Mouse (Mus musculus): Measurements from ENCODE around the gene Nat8f6.
"Not testable (repeated sequence)": the region's sequence is repeated elsewhere in the genome, so short reads cannot be mapped to it uniquely, and the experiment has no call there.

- TF ChIP-seq CTCF (conservative IDR thresholded peaks at IDR 0.05; ENCODE audit: low read length); POU5F1 (IDR thresholded peaks at IDR 0.05; ENCODE audit: borderline replicate concordance, low read length): not testable (repeated sequence)
Measured at GRCm38 (mm10) chr6:85835104-85835503, 14.3 kb upstream of the Nat8f6 start.

Measured in E14TG2a.4 (cell line).